Mouse (Mus musculus) MEL (cell line): ENCODE data around the gene Med25. TPM values are rescaled to one million over a fixed set of nuclear protein-coding genes. Genes with fewer than 3 reads are reported as not detected.

Experiments used
- DNase-seq: peaks from one replicate; pipeline ENCODE4 v3.0.0; 2011; ENCODE audit warnings: low read depth, low spot score
- H3K27ac ChIP-seq: 2 replicates; pipeline ENCODE4 v1.5.1; 2012; ENCODE audit warnings: low read depth, mild to moderate bottlenecking, control low read depth, low read length, moderate library complexity; ENCODE audit not compliant: control insufficient read depth
- H3K27me3 ChIP-seq, 2 experiments: fragments of 150-350 bp in 1 of 2; sonication (generic) in 1 of 2; 2 replicates each; pipeline ENCODE4 v1.6.1; 2012; ENCODE audit warnings: low read length in 2 of 2, mild to moderate bottlenecking in 2 of 2, improper control_type of control experiment in 1 of 2, moderate library complexity in 1 of 2; ENCODE audit not compliant: insufficient read depth in 2 of 2, control insufficient read depth in 1 of 2
- H3K36me3 ChIP-seq, 2 experiments: 2 replicates each; pipeline ENCODE4 v1.6.1; 2012 to 2014; ENCODE audit warnings: low read length in 2 of 2, improper control_type of control experiment in 1 of 2, inconsistent platforms in 1 of 2, mild to moderate bottlenecking in 1 of 2; ENCODE audit not compliant: insufficient read depth in 2 of 2, control insufficient read depth in 1 of 2
- H3K4me1 ChIP-seq, 2 experiments: fragments of 150-350 bp in 1 of 2; sonication (generic) in 1 of 2; 2 replicates each; pipeline ENCODE4 v1.6.1; 2012; ENCODE audit warnings: low read length in 2 of 2, improper control_type of control experiment in 1 of 2, mild to moderate bottlenecking in 1 of 2; ENCODE audit not compliant: insufficient read depth in 2 of 2, control insufficient read depth in 1 of 2
- H3K4me3 ChIP-seq, 2 experiments: fragments of 150-350 bp in 1 of 2; sonication (generic) in 1 of 2; 2 replicates each; pipeline ENCODE4 v1.5.1; 2012; ENCODE audit warnings: low read depth in 2 of 2, low read length in 2 of 2, mild to moderate bottlenecking in 2 of 2, moderate library complexity in 2 of 2, control low read depth in 1 of 2, improper control_type of control experiment in 1 of 2; ENCODE audit not compliant: control insufficient read depth in 1 of 2, insufficient read depth in 1 of 2
- H3K79me2 ChIP-seq: 2 replicates; pipeline ENCODE4 v1.6.1; 2012; ENCODE audit warnings: mild to moderate bottlenecking, low read length, moderate library complexity; ENCODE audit not compliant: control insufficient read depth, poor library complexity, insufficient read depth
- H3K9ac ChIP-seq: 2 replicates; pipeline ENCODE4 v1.6.1; 2012; ENCODE audit warnings: low read depth, mild to moderate bottlenecking, control low read depth, low read length, moderate library complexity; ENCODE audit not compliant: control insufficient read depth, poor library complexity, severe bottlenecking
- H3K9me3 ChIP-seq: fragments of 150-350 bp; sonication (generic); replicated peaks from 2 replicates; pipeline ENCODE4 v1.6.1; 2012; ENCODE audit warnings: mild to moderate bottlenecking, low read length, improper control_type of control experiment, moderate library complexity; ENCODE audit not compliant: insufficient read depth
- CHD1 ChIP-seq: IDR thresholded peaks from 2 replicates; pipeline ENCODE4 v1.6.1; 2012; ENCODE audit warnings: low read depth, mild to moderate bottlenecking, inconsistent platforms, low read length, improper control_type of control experiment
- E2F4 ChIP-seq: IDR thresholded peaks from 2 replicates; pipeline ENCODE4 v1.6.1; 2011; ENCODE audit warnings: low read depth, low read length, improper control_type of control experiment, borderline replicate concordance
- ELF1 ChIP-seq: IDR thresholded peaks from 2 replicates; pipeline ENCODE4 v1.6.1; 2014; ENCODE audit warnings: low read depth, mild to moderate bottlenecking, inconsistent platforms, low read length, improper control_type of control experiment, moderate library complexity
- GATA1 ChIP-seq: IDR thresholded peaks from 2 replicates; pipeline ENCODE4 v1.6.1; 2011; ENCODE audit warnings: low read depth, low read length, improper control_type of control experiment
- JUND ChIP-seq: IDR thresholded peaks from 2 replicates; pipeline ENCODE4 v1.6.1; 2011; ENCODE audit warnings: low read depth, mild to moderate bottlenecking, improper control_type of control experiment, low read length
- MAFK ChIP-seq: IDR thresholded peaks from 2 replicates; pipeline ENCODE4 v1.6.1; 2011; ENCODE audit warnings: low read depth, mild to moderate bottlenecking, low read length, improper control_type of control experiment, borderline replicate concordance
- MAX ChIP-seq: IDR thresholded peaks from 2 replicates; pipeline ENCODE4 v1.6.1; 2011; ENCODE audit warnings: low read length, improper control_type of control experiment
- MYB ChIP-seq: IDR thresholded peaks from 2 replicates; pipeline ENCODE4 v1.6.1; 2011; ENCODE audit warnings: mild to moderate bottlenecking, low read depth, low read length, improper control_type of control experiment
- MYC ChIP-seq: IDR thresholded peaks from 2 replicates; pipeline ENCODE4 v1.6.1; 2011; ENCODE audit warnings: low read depth, mild to moderate bottlenecking, low read length, improper control_type of control experiment, moderate library complexity
- NRF1 ChIP-seq: IDR thresholded peaks from 2 replicates; pipeline ENCODE4 v1.6.1; 2014; ENCODE audit warnings: low read depth, mild to moderate bottlenecking, inconsistent platforms, low read length, improper control_type of control experiment, moderate library complexity; ENCODE audit not compliant: poor library complexity, insufficient read depth, severe bottlenecking
- POLR2AphosphoS2 ChIP-seq: IDR thresholded peaks from 2 replicates; pipeline ENCODE4 v1.6.1; 2011; ENCODE audit warnings: low read length, improper control_type of control experiment
- SIN3A ChIP-seq: IDR thresholded peaks from 2 replicates; pipeline ENCODE4 v1.6.1; 2012; ENCODE audit warnings: low read length, improper control_type of control experiment, inconsistent platforms
- TAL1 ChIP-seq: IDR thresholded peaks from 2 replicates; pipeline ENCODE4 v1.6.1; 2012; ENCODE audit warnings: mild to moderate bottlenecking, inconsistent platforms, low read length, moderate library complexity, mixed read lengths
- TCF12 ChIP-seq: IDR thresholded peaks from 2 replicates; pipeline ENCODE4 v1.6.1; 2014; ENCODE audit warnings: low read depth, mild to moderate bottlenecking, inconsistent platforms, low read length, improper control_type of control experiment, moderate library complexity
- USF1 ChIP-seq: IDR thresholded peaks from 2 replicates; pipeline ENCODE4 v1.6.1; 2014; ENCODE audit warnings: low read depth, mild to moderate bottlenecking, inconsistent platforms, low read length, improper control_type of control experiment, moderate library complexity
- ZC3H11A ChIP-seq: IDR thresholded peaks from 2 replicates; pipeline ENCODE4 v1.6.1; 2012; ENCODE audit warnings: low read depth, mild to moderate bottlenecking, inconsistent platforms, low read length, improper control_type of control experiment
- polyA plus RNA-seq, 2 experiments: library from polyadenylated mRNA; stranded (reverse) in 1 of 2; unstranded in 1 of 2; fragments of >175 nt in 1 of 2; fragments of >200 nt in 1 of 2; gene quantifications; 2 replicates each; pipeline versions ENCODE4 v1.2.1 to v1.2.4; 2012; ENCODE audit warnings: low replicate concordance in 2 of 2, low read depth in 1 of 2; ENCODE audit not compliant: insufficient read length in 2 of 2, insufficient read depth in 1 of 2, missing spikeins in 1 of 2
- total RNA-seq: library from RNA; depleted of rRNA; stranded (reverse); fragments of 300-350 nt; gene quantifications from 2 replicates; pipeline ENCODE4 v1.2.3, GENCODE M21; 2012

Med25 gene
- total and polyA plus RNA-seq, 3 experiments = 53.9 to 118 TPM; not detected in 1

GRCm38 (mm10) chr7:44914396-44914795 lies 21.9 kb upstream of the Med25 start:
- no peak overlapping the region for H3K9ac ChIP-seq
- H3K27me3 ChIP-seq = no peaks in the 10 kb centered on the region

GRCm38 (mm10) chr7:44908706-44909476 lies 16.4 kb upstream of the Med25 start:
- no peaks in the 10 kb centered on the region for H3K4me1 ChIP-seq
- TF ChIP-seq MAFK (no peak), TAL1 (no peak), ELF1 (no peak), GATA1 (no peak)
- H3K9me3 ChIP-seq = no peaks in the 10 kb centered on the region
- no peak for DNase-seq
- H3K4me3 ChIP-seq = no peak overlapping the region
- no peaks in the 10 kb centered on the region for H3K27me3 ChIP-seq
- no peak overlapping the region for H3K27ac ChIP-seq
- H3K79me2 ChIP-seq = no peaks in the 10 kb centered on the region
- no peak overlapping the region for H3K9ac ChIP-seq
- peaks cover 0 to 1% of the 10 kb centered on the region in 2 experiments; a peak in 1 of 4 replicates for H3K36me3 ChIP-seq

More at GRCm38 (mm10) chr7:44914396-44914795, 21.9 kb upstream of the Med25 start:
- TF ChIP-seq CHD1 (no peak), USF1 (no peak), ZC3H11A (no peak), NRF1 (no peak), JUND (no peak), GATA1 (no peak), MYC (no peak), TCF12 (no peak), MYB (no peak), SIN3A (no peak), MAX (no peak), POLR2AphosphoS2 (no peak), E2F4 (no peak)
- DNase-seq = no peak
- Histone ChIP-seq H3K4me1 (no peaks in the 10 kb centered on the region), H3K36me3 (peaks cover 0 to 1% of the 10 kb centered on the region in 2 experiments; a peak in 1 of 4 replicates), H3K79me2 (no peaks in the 10 kb centered on the region), H3K9me3 (no peaks in the 10 kb centered on the region), H3K27ac (no peak overlapping the region), H3K4me3 (no peak overlapping the region)
